Mouse (Mus musculus) kidney, embryonic 14.5 days (tissue): ENCODE data around the gene Socs3. TPM values are rescaled to one million over a fixed set of nuclear protein-coding genes. Genes with fewer than 3 reads are reported as not detected.
A peak's percentile ranks its signal among the peaks of the same experiment; 100 is the strongest.

ENCODE experiments used
- ATAC-seq: fragments of 200-750 bp; cut with Nextera tagmentation; 2 replicates; pipeline ENCODE4 v1.8.0; 2017; ENCODE audit warnings: moderate number of reproducible peaks, mild to moderate bottlenecking, moderate TSS enrichment, moderate library complexity; ENCODE audit not compliant: low FRiP score, low TSS enrichment
- H3K27ac ChIP-seq: fragments of 300-500 bp; sonication (generic); 2 replicates; pipeline ENCODE4 v1.5.1; 2014; ENCODE audit warnings: low read depth, mild to moderate bottlenecking, low read length, moderate library complexity, mixed read lengths
- H3K27me3 ChIP-seq: fragments of 300-500 bp; sonication (generic); 2 replicates; pipeline ENCODE4 v1.6.1; 2014; ENCODE audit warnings: mild to moderate bottlenecking, low read length; ENCODE audit not compliant: control insufficient read depth, insufficient read depth
- H3K36me3 ChIP-seq: fragments of 300-500 bp; sonication (generic); 2 replicates; pipeline ENCODE4 v1.6.1; 2014; ENCODE audit warnings: low read length, mixed read lengths; ENCODE audit not compliant: control insufficient read depth, insufficient read depth
- H3K4me1 ChIP-seq: fragments of 300-500 bp; sonication (generic); 2 replicates; pipeline ENCODE4 v1.6.1; 2014; ENCODE audit warnings: low read length, mixed read lengths; ENCODE audit not compliant: control insufficient read depth, insufficient read depth
- H3K4me2 ChIP-seq: fragments of 300-500 bp; sonication (generic); replicated peaks from 2 replicates; pipeline ENCODE4 v1.6.1; 2014; ENCODE audit warnings: low read depth, mild to moderate bottlenecking, low read length
- H3K4me3 ChIP-seq: fragments of 300-500 bp; sonication (generic); 2 replicates; pipeline ENCODE4 v1.5.1; 2014; ENCODE audit warnings: mild to moderate bottlenecking, low read length
- H3K9ac ChIP-seq: fragments of 300-500 bp; sonication (generic); 2 replicates; pipeline ENCODE4 v1.6.1; 2014; ENCODE audit warnings: low read depth, mild to moderate bottlenecking, low read length, moderate library complexity
- H3K9me3 ChIP-seq: fragments of 300-500 bp; sonication (generic); 2 replicates; pipeline ENCODE4 v1.6.1; 2016; ENCODE audit warnings: low read length; ENCODE audit not compliant: control insufficient read depth
- WGBS: fragments of 180-500 bp; shearing (Covaris S2); extraction: QIAGEN DNeasy Blood & Tissue Kit; methylation state at CpG from one replicate; pipeline ENCODE4 v1.1.7; 2014; 5-methylcytosine and 5-hydroxymethylcytosine counted together
- polyA plus RNA-seq: library from polyadenylated mRNA; unstranded; fragments of >200 nt; fragmentation: Nextera tagmentation; extraction: Ambion mirVana; gene quantifications from 2 replicates; pipeline ENCODE4 v1.2.1, GENCODE M21; 2014

Gene Socs3
- polyA plus RNA-seq, 1 experiment from 2014 or later, result 6.7 TPM

GRCm38 (mm10) chr11:117976081-117976582 is 6.3 kb upstream of the Socs3 start:
- Histone ChIP-seq H3K9me3 (no peaks in the 10 kb centered on the region), H3K4me2 (no peak overlapping the region), H3K4me3 (no peak overlapping the region), H3K27ac (peak overlapping the region; percentile 89), H3K36me3 (no peaks in the 10 kb centered on the region), H3K4me1 (peaks cover 32% of the 10 kb centered on the region), H3K9ac (no peak overlapping the region), H3K27me3 (no peaks in the 10 kb centered on the region)
- 3% methylated on average over 8 of the region's 8 CpGs for WGBS
- peak; percentile 69 for ATAC-seq

- Histone ChIP-seq H3K4me1 (peaks cover 32% of the 10 kb centered on the region), H3K27ac (peak overlapping the region; percentile 89), H3K4me3 (no peak overlapping the region), H3K27me3 (no peaks in the 10 kb centered on the region), H3K9me3 (no peaks in the 10 kb centered on the region), H3K4me2 (no peak overlapping the region), H3K9ac (no peak overlapping the region; the same call in 1 of the 2 replicates), H3K36me3 (no peaks in the 10 kb centered on the region)
- ATAC-seq, result peak; percentile 45
- 3% methylated on average over 18 of the region's 18 CpGs for WGBS
These were observed 5.5 kb upstream of the Socs3 start for GRCm38 (mm10) chr11:117975211-117975967.

GRCm38 (mm10) chr11:117974327-117975125 is 4.7 kb upstream of the Socs3 start:
- no peak overlapping the region for H3K4me3 ChIP-seq
- H3K9me3 ChIP-seq, result no peaks in the 10 kb centered on the region
- no peak overlapping the region for H3K4me2 ChIP-seq
- 43% methylated on average over 14 of the region's 14 CpGs for WGBS
- no peaks in the 10 kb centered on the region for H3K36me3 ChIP-seq
- peak overlapping the region; percentile 89; the same call in 1 of the 2 replicates for H3K27ac ChIP-seq
- no peak for ATAC-seq
- no peaks in the 10 kb centered on the region for H3K27me3 ChIP-seq
- H3K4me1 ChIP-seq, result peaks cover 34% of the 10 kb centered on the region
- no peak overlapping the region for H3K9ac ChIP-seq

- no peaks in the 10 kb centered on the region for H3K9me3 ChIP-seq
- no peaks in the 10 kb centered on the region for H3K36me3 ChIP-seq
- ATAC-seq, result no peak
- no peak overlapping the region for H3K4me2 ChIP-seq
- H3K9ac ChIP-seq, result no peak overlapping the region
- peaks cover 35% of the 10 kb centered on the region for H3K4me1 ChIP-seq
- H3K27ac ChIP-seq, result no peak overlapping the region
- 34% methylated on average over 5 of the region's 5 CpGs for WGBS
- no peaks in the 10 kb centered on the region for H3K27me3 ChIP-seq
- no peak overlapping the region for H3K4me3 ChIP-seq
These were observed 3.7 kb upstream of the Socs3 start for GRCm38 (mm10) chr11:117973569-117973968.

- H3K4me3 ChIP-seq, result no peak overlapping the region
- H3K36me3 ChIP-seq, result no peaks in the 10 kb centered on the region
- no peak overlapping the region for H3K4me2 ChIP-seq
- ATAC-seq, result no peak
- H3K27ac ChIP-seq, result no peak overlapping the region
- WGBS, result 76% methylated on average over 11 of the region's 11 CpGs
- no peaks in the 10 kb centered on the region for H3K9me3 ChIP-seq
- H3K4me1 ChIP-seq, result peaks cover 38% of the 10 kb centered on the region
- 0 out of 2 replicates have a peak, but pooled peaks cover 4% of the 10 kb centered on the region for H3K27me3 ChIP-seq
- no peak overlapping the region for H3K9ac ChIP-seq
These were observed 3.1 kb upstream of the Socs3 start for GRCm38 (mm10) chr11:117972656-117973558.

- peaks cover 7% of the 10 kb centered on the region; the same call in 1 of the 2 replicates for H3K27me3 ChIP-seq
- H3K4me1 ChIP-seq, result peaks cover 50% of the 10 kb centered on the region
These were observed 1.9 kb upstream of the Socs3 start for GRCm38 (mm10) chr11:117971646-117972242.

GRCm38 (mm10) chr11:117971100-117971499 is 1.3 kb upstream of the Socs3 start:
- Histone ChIP-seq H3K27me3 (peaks cover 12% of the 10 kb centered on the region; the same call in 1 of the 2 replicates), H3K4me1 (peaks cover 50% of the 10 kb centered on the region), H3K4me2 (no peak overlapping the region), H3K27ac (no peak overlapping the region), H3K9me3 (no peaks in the 10 kb centered on the region), H3K9ac (no peak overlapping the region), H3K4me3 (no peak overlapping the region), H3K36me3 (peaks cover 13% of the 10 kb centered on the region)
- ATAC-seq, result no peak
- WGBS, result 49% methylated on average over 5 of the region's 6 CpGs

More at GRCm38 (mm10) chr11:117971646-117972242, 1.9 kb upstream of the Socs3 start:
- Histone ChIP-seq H3K4me2 (no peak overlapping the region), H3K36me3 (peaks cover 7% of the 10 kb centered on the region), H3K27ac (no peak overlapping the region), H3K9me3 (no peaks in the 10 kb centered on the region), H3K9ac (no peak overlapping the region), H3K4me3 (no peak overlapping the region)
- WGBS, result 56% methylated on average over 2 of the region's 2 CpGs
- no peak for ATAC-seq
